Mouse (Mus musculus): Measurements from ENCODE around the gene Rspo3.

DNA sequence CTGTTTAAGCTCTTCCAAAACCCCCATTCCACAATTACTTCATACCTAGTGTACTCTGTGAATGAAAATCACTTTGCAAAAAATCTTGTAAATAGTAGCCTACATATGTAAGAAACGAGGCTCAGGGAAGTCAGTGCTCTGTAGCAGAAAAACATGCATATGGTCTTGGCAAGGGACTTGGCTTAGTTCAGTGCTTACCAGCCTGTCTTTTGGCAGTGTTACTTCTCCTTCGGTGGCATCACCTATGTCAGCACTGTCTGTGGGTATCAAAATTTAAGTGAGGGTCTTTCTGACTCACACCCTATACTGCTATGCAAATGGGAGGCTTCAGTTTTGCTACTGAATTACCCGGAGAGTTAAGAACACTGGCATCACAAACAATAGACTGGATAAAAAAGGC, 46.3 kb upstream of the Rspo3 start:
- no peak for TF ChIP-seq POLR2A (IDR thresholded peaks at IDR 0.05; ENCODE audit: low read depth, low read length)
- no peak for TF ChIP-seq CTCF (IDR thresholded peaks at IDR 0.05; ENCODE audit: borderline replicate concordance, insufficient read depth, low read length)

All from embryonic fibroblast, embryonic 13.5 days (primary cell).